Mouse (Mus musculus) ES-E14 (cell line): ENCODE results near the gene Pwwp2a. TPM values are rescaled to one million over a fixed set of nuclear protein-coding genes. Genes with fewer than 3 reads are reported as not detected.
A peak's percentile ranks its signal among the peaks of the same experiment; 100 is the strongest.

Experiments
- DNase-seq: peaks from one replicate; pipeline ENCODE4 v3.0.0-alpha.2; 2013; ENCODE audit warnings: low read depth, low spot score
- H3K27ac ChIP-seq: 2 replicates; pipeline ENCODE4 v1.5.1; 2012; ENCODE audit warnings: low read depth, mild to moderate bottlenecking, low read length, moderate library complexity, mixed read lengths; ENCODE audit not compliant: poor library complexity, insufficient read depth, severe bottlenecking
- H3K36me3 ChIP-seq: 2 replicates; pipeline ENCODE4 v1.6.1; 2012; ENCODE audit warnings: mild to moderate bottlenecking, low read length, moderate library complexity, mixed read lengths; ENCODE audit not compliant: control insufficient read depth, poor library complexity, insufficient read depth, severe bottlenecking
- H3K4me1 ChIP-seq, 2 experiments: fragments of 150-350 bp in 1 of 2; sonication (generic) in 1 of 2; 2 replicates each; pipeline ENCODE4 v1.6.1; 2012; ENCODE audit warnings: low read length in 2 of 2, mild to moderate bottlenecking in 1 of 2, mixed read lengths in 1 of 2; ENCODE audit not compliant: control insufficient read depth in 2 of 2, insufficient read depth in 2 of 2, poor library complexity in 1 of 2
- H3K4me3 ChIP-seq, 2 experiments: fragments of 150-350 bp in 1 of 2; sonication (generic) in 1 of 2; 2 replicates each; pipeline ENCODE4 v1.5.1; 2012; ENCODE audit warnings: low read length in 2 of 2, low read depth in 1 of 2, mild to moderate bottlenecking in 1 of 2, mixed read lengths in 1 of 2; ENCODE audit not compliant: insufficient read depth in 1 of 2, poor library complexity in 1 of 2, severe bottlenecking in 1 of 2
- H3K9ac ChIP-seq: 2 replicates; pipeline ENCODE4 v1.6.1; 2012; ENCODE audit warnings: low read depth, mild to moderate bottlenecking, low read length, mixed read lengths; ENCODE audit not compliant: poor library complexity, insufficient read depth, severe bottlenecking
- H3K9me3 ChIP-seq: fragments of 150-350 bp; sonication (generic); 2 replicates; pipeline ENCODE4 v1.6.1; 2012; ENCODE audit warnings: low read depth, mild to moderate bottlenecking, low read length; ENCODE audit not compliant: control insufficient read depth, insufficient read depth
- CHD2 ChIP-seq: IDR thresholded peaks from 2 replicates; pipeline ENCODE4 v1.6.1; 2014; ENCODE audit warnings: mild to moderate bottlenecking, low read depth, low read length, inconsistent platforms
- HCFC1 ChIP-seq: IDR thresholded peaks from 2 replicates; pipeline ENCODE4 v1.6.1; 2012; ENCODE audit warnings: low read length, inconsistent platforms, borderline replicate concordance; ENCODE audit not compliant: insufficient read depth
- MAFK ChIP-seq: IDR thresholded peaks from 2 replicates; pipeline ENCODE4 v1.6.1; 2014; ENCODE audit warnings: mild to moderate bottlenecking, low read depth, low read length, inconsistent platforms; ENCODE audit not compliant: insufficient read depth
- ZC3H11A ChIP-seq: IDR thresholded peaks from 2 replicates; pipeline ENCODE4 v1.6.1; 2012; ENCODE audit warnings: low read depth, mild to moderate bottlenecking, inconsistent platforms, low read length, borderline replicate concordance
- ZNF384 ChIP-seq: IDR thresholded peaks from 2 replicates; pipeline ENCODE4 v1.6.1; 2012; ENCODE audit warnings: low read depth, low read length, inconsistent platforms
- in situ Hi-C, 2 experiments: fragments of 600-800 bp; cut with MboI; formaldehyde crosslinking; loops; one replicate each; pipeline ENCODE4 v1.15.1; 2025; ENCODE audit warnings: low sequenced_read_pairs in 2 of 2, inconsistent platforms in 1 of 2; ENCODE audit not compliant: unreplicated experiment in 2 of 2
- total RNA-seq: library from RNA; depleted of rRNA; stranded (reverse); fragments of 300-350 nt; gene quantifications from 2 replicates; pipeline ENCODE4 v1.2.3, GENCODE M21; 2012; rRNA removed

Pwwp2a gene
- total RNA-seq: 30.2 and 36.3 TPM in 2 replicates

DNA sequence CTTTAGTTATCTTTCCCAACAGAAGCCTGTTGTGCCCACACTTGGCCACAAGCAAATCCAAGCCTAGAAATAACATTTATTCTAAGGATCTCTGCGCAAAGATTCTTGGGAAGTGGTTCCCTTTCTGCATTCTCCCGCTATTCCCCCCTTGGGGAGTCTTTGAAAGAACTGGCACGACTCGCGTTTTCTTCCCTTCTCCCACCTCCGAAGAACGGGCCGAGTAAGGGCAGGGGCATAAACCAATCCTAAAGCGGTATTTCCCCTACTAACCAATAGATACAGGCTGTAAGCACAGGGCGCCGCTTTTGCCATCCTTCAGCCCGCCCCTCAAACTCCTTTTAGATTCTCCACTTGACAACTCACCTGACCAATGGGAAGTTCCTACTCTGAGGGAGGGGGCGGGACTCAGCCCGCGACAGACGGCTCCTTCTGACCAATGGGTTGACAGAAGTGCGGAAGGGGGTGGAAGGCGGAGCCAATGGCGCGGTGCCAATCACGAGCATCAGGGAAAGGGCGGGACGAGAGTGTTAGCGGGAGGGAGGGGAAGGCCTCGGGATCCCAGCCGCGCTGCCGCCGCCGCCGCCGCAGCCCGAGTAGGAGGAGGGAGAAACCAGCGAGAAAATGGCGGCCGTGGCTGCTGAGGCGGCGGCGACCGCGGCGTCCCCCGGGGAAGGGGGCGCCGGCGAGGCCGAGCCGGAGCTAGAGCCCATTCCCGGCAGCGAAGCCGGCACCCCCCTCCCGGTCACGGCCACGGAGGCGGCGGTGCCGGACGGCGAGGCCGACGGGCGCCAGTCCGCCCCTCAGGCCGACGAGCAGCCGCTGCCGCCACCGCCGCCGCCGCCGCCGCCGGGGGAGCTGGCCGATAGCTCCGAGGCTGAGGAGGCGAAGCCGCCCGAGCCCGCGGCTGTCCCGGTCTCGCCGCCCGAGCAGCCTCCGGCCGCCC lies at the start of gene Pwwp2a:
Gene Pwwp2a (plus strand): TSS at position 527 of the 943 bp plus-strand sequence.
- in situ Hi-C loops: no loop called here
- Histone ChIP-seq H3K27ac (peak within 1 kb of the TSS; percentile 76), H3K4me3 (peak within 1 kb of the TSS; percentile 90 to 95), H3K36me3 (no peaks in the 10 kb centered on the region; the same call in 1 of the 2 replicates), H3K9me3 (no peaks in the 10 kb centered on the region), H3K9ac (peak within 1 kb of the TSS; percentile 97), H3K4me1 (peaks cover 4 to 7% of the 10 kb centered on the region in 2 experiments)
- TF ChIP-seq CHD2: peak; percentile 86
- no peak; the same call in 1 of the 2 replicates for TF ChIP-seq HCFC1
- DNase-seq: peak; percentile 99

DNA sequence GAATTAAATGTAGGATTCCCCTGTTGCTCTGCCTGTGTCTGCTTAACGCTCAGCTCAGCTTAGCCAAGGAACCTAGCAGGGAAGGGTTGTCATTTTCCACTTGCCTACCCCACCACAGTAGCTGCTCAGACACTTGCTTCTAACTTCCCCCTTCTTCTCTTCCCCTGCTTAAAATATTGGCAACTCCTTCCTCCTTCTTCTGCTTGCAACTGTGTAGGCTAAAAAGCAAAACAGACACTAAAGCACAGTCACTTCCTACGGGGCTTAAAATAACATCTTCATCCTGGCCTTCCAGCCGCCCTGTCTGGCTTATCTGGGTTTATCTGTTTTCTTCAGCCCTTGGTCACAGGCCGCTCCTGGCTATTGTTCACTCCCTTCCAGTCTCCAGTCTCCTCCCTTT lies 49.2 kb upstream of the Pwwp2a start:
- no peak overlapping the region for H3K9ac ChIP-seq
- H3K4me3 ChIP-seq: no peak overlapping the region
- peaks cover 0 to 15% of the 10 kb centered on the region in 2 experiments; a peak in 2 of 4 replicates for H3K4me1 ChIP-seq
- H3K27ac ChIP-seq: no peak overlapping the region; the same call in 1 of the 2 replicates
- in situ Hi-C loops: no loop called here
- TF ChIP-seq ZNF384: no peak
- TF ChIP-seq MAFK: no peak
- no peak for TF ChIP-seq HCFC1
- no peak for TF ChIP-seq ZC3H11A
- no peak for TF ChIP-seq CHD2
- H3K36me3 ChIP-seq: no peaks in the 10 kb centered on the region
- no peaks in the 10 kb centered on the region for H3K9me3 ChIP-seq
- no peak for DNase-seq

DNA sequence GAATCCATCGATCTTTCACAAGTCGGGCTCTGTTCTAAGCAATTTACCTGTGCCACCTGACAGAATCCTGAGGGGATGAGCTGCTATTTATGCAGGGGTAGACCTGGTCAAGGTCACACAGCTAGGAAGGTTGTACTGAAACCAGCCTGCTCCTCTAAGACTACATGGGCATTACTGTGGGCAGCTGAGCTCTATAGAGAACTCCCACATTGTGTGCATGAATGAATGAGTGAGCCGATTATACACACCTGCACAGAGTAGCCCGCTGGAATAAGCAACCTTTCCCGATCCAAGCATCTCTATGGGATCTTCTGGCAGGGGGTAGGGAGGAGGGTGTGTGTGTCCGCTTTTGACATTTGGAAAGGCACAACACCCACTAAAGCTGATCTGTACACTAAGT lies 48.6 kb upstream of the Pwwp2a start:
- DNase-seq: no peak
- TF ChIP-seq ZNF384 (no peak), ZC3H11A (no peak), MAFK (no peak), CHD2 (no peak), HCFC1 (no peak)
- Histone ChIP-seq H3K27ac (no peak overlapping the region; the same call in 1 of the 2 replicates), H3K9ac (no peak overlapping the region), H3K4me3 (no peak overlapping the region), H3K4me1 (peaks cover 0 to 10% of the 10 kb centered on the region in 2 experiments; a peak in 2 of 4 replicates), H3K9me3 (no peaks in the 10 kb centered on the region), H3K36me3 (no peaks in the 10 kb centered on the region)
- in situ Hi-C loops: no loop called here

DNA sequence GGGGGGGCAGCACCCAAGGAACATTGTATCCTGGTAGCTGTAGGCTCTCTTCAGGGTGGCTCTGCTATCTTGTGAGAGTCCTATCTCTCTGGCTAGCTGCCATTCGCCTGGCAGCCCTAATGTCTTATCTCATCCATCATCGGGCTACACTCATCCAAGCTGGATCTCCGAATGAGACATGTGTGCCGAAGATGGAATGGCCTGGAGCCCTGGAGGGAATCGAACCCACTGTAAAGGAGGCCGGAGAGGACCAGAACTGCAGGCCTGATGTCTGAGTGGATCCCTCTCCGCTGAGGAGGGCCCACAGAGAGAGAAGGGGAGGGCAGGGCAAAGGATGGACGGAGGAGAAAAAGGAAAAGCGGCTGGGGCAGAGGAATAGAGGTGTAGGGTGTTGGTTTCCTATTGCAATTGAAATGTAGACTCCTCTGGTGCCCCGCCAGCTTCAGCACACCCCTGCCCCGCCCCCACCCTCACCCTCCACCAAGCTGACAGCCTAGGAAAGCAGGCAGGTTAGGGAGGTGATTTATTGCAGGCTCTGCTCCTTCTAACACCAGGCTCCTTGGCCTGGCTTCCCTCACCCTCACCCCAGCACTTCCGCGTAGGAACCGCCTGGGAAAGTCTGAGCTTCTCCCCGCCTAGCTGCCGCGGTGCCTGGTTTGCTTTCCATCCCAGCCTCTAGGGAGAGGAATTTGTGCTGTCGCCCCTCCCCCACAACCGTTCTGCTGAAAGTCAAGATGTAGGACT lies 48.0 kb upstream of the Pwwp2a start:
- in situ Hi-C loops: no loop called here
- peak; percentile 88 for DNase-seq
- H3K4me1 ChIP-seq: peaks cover 0 to 10% of the 10 kb centered on the region in 2 experiments; a peak in 2 of 4 replicates
- H3K4me3 ChIP-seq: peak overlapping the region in 1 of 2 experiments; percentile 14; a peak in 1 of 4 replicates
- H3K36me3 ChIP-seq: no peaks in the 10 kb centered on the region
- TF ChIP-seq ZC3H11A (no peak), HCFC1 (no peak), CHD2 (no peak), MAFK (0 out of 2 replicates have a peak, but pooled peaks have one; percentile 5), ZNF384 (no peak)
- H3K27ac ChIP-seq: peak overlapping the region; percentile 68
- H3K9ac ChIP-seq: no peak overlapping the region
- H3K9me3 ChIP-seq: no peaks in the 10 kb centered on the region
